Mouse (Mus musculus) E14TG2a.4 (cell line): ENCODE data around the gene Hsdl2.

ENCODE experiments used
- H3K27me3 ChIP-seq: 2 replicates; pipeline ENCODE4 v1.6.1; 2014; ENCODE audit warnings: low read length, control low read depth; ENCODE audit not compliant: insufficient read depth
- H3K36me3 ChIP-seq: 2 replicates; pipeline ENCODE4 v1.6.1; 2014; ENCODE audit warnings: low read length, control low read depth; ENCODE audit not compliant: insufficient read depth
- H3K4me1 ChIP-seq: replicated peaks from 2 replicates; pipeline ENCODE4 v1.6.1; 2014; ENCODE audit warnings: low read depth, low read length, control low read depth
- H3K4me3 ChIP-seq: replicated peaks from 2 replicates; pipeline ENCODE4 v1.5.1; 2014; ENCODE audit warnings: mild to moderate bottlenecking, low read length
- H3K9me3 ChIP-seq: 2 replicates; pipeline ENCODE4 v1.6.1; 2014; ENCODE audit warnings: low read length, control low read depth
- CTCF ChIP-seq: conservative IDR thresholded peaks from 2 replicates; pipeline ENCODE4 v1.5.1; 2014; ENCODE audit warnings: low read length
- NANOG ChIP-seq: IDR thresholded peaks from 2 replicates; pipeline ENCODE4 v1.6.1; 2014; ENCODE audit warnings: borderline replicate concordance, low read length, mixed read lengths
- POU5F1 ChIP-seq: IDR thresholded peaks from 2 replicates; pipeline ENCODE4 v1.6.1; 2014; ENCODE audit warnings: low read length, borderline replicate concordance

Hsdl2 gene

DNA sequence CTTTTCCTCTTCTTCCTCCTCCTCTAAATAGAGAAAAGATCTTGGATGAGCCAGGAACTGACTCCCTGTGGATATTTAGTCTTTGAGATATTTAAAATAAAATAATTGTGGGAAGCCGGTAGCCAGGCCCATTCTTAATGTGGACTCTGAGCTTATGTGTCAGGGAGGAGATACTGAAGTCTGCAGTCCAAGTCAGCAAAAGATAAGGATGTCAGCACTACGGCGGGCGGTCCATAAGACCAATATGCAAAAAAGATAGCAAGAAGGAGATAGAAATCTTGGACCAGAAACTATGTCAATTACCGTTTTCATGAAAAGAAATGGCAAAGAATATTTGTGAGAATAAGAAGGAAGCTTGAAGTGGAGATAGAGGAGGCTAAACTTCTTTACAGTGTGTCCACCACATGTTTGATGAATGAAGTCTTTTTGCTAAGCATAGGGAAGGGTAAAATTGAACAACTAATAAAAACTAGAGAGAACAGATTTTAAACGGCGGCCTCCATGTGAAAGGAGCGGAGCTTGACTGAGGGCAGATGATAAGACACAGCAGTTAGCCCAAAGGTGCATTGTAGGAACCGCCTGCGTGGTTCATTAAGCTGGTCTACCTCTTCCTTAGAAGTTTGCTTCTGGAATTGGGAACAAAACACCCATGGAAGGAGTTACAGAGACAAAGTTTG, 64.8 kb downstream of the Hsdl2 start:
- H3K4me1 ChIP-seq: no peaks in the 10 kb centered on the region; the same call in 1 of the 2 replicates
- no peak overlapping the region for H3K4me3 ChIP-seq
- H3K9me3 ChIP-seq: no peaks in the 10 kb centered on the region
- no peaks in the 10 kb centered on the region for H3K36me3 ChIP-seq
- TF ChIP-seq CTCF (no peak), NANOG (no peak), POU5F1 (no peak)
- no peaks in the 10 kb centered on the region for H3K27me3 ChIP-seq

DNA sequence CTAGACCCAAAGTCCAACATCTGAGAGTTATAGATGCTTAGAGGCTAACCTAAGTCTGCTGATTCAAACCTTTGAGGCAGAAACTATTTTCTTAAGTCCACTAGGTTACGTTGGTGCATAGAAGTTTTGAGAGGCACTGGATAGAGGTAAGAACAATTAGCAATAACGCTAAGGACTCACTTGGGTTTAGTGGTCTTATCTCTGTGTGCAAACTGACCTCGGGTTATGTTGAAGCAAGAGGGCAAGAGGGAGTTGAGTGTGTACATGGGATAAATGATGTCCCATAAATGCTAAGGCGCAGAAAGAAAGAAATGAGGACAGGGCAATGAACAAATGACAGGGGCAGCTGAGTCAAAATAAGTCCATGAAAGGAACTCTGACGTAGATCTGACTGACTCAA, 67.8 kb downstream of the Hsdl2 start:
- H3K9me3 ChIP-seq: no peaks in the 10 kb centered on the region
- no peak overlapping the region for H3K4me3 ChIP-seq
- no peaks in the 10 kb centered on the region for H3K36me3 ChIP-seq
- no peaks in the 10 kb centered on the region; the same call in 1 of the 2 replicates for H3K4me1 ChIP-seq
- TF ChIP-seq CTCF: no peak
- H3K27me3 ChIP-seq: no peaks in the 10 kb centered on the region

DNA sequence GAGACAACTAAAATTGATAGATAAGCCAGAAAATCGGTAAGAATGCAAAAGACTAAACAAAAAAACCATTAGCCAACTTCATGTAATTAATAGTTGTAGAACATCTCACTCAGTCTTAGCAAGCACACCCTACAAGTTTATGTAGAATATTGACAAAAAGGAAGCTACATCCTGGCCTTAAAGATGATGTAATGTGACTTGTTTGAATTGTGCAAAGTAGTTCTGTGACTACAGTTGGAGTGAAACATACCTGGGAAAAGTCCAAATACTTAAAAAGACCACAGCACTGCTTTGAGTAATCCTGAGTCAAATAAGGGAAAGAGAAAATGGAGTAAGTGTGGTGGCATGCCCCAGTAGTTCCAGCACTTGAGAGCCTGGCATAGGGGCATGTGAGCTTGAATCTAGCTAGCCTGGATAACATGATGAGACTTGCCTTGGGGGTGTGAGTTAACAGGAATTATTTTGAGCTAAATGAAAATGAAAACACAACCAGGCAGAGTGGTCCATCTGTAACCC, 70.9 kb downstream of the Hsdl2 start:
- Histone ChIP-seq H3K36me3 (no peaks in the 10 kb centered on the region), H3K4me1 (peaks cover 4% of the 10 kb centered on the region), H3K9me3 (no peaks in the 10 kb centered on the region), H3K27me3 (no peaks in the 10 kb centered on the region), H3K4me3 (no peak overlapping the region)
- no peak for TF ChIP-seq POU5F1
- no peak for TF ChIP-seq NANOG
- no peak for TF ChIP-seq CTCF

DNA sequence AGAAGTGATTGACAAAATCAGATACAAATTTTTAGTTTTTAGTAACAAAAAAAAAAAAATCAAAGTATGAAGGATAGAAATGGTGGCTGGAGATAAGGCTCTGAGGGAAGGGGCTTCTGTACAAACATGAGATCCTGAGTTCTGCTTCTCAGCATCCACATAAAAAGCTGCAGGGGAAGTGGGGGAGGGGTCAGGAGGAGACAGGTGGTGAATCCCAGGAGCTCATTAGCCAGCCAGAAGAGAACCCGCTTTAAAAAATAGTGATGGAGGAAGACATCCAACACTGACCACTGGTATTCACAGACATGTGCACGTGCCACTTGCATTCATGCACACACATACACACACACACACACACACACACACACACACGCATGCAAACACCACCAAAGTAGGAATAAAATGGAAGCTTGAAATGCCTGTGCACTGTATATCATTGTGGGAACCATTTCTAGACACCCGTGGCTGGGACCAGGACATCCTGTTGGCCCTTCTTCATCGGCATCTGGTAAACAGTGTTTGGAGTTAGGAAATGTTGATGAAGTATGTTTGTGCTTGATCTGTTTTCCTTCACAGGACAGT, 74.8 kb downstream of the Hsdl2 start:
- peaks cover 4% of the 10 kb centered on the region for H3K4me1 ChIP-seq
- H3K27me3 ChIP-seq: no peaks in the 10 kb centered on the region
- H3K4me3 ChIP-seq: no peak overlapping the region
- no peaks in the 10 kb centered on the region for H3K9me3 ChIP-seq
- no peaks in the 10 kb centered on the region for H3K36me3 ChIP-seq
- TF ChIP-seq NANOG (no peak), CTCF (no peak), POU5F1 (no peak)

DNA sequence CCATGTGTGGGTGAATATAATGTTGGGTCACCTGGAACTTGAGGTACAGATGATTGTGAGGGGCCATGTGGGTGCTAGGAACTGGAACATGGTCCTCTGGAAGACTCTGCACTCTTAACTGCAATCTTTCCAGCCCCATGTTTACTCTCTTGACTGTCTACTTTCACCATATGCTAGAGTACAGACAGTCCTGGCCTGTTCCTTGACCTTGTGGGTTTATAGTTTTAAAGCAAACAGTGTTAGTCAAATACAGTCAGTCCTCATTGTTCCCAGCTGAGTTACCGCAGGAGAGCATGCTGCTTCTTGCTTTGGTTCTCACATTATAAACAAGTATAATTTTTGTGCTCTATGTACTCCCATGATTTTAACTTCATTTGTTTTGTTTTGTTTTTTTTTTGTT, 80.8 kb downstream of the Hsdl2 start:
- peaks cover 5% of the 10 kb centered on the region; the same call in 1 of the 2 replicates for H3K4me1 ChIP-seq
- H3K27me3 ChIP-seq: no peaks in the 10 kb centered on the region
- TF ChIP-seq NANOG (no peak), POU5F1 (no peak), CTCF (no peak)

DNA sequence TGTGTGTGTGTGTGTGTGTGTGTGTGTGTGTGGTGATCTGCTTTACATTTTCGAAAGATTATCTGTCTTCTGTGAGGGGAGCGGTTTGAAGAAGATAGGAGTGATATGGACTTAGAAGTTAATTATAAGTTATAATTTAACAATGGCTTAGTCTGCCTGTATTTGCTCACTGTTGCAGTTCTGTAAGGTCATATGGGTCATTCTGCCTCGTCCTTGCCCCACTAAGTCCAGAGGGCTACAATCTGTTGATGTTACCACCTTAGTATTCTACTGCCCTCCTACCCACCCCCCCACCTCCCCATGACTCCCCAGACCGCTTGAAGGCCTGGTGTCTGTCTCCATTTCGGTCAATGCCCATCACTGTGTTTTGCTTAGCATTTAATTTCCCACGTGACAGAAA, 82.1 kb downstream of the Hsdl2 start:
- TF ChIP-seq CTCF: no peak
- TF ChIP-seq POU5F1: no peak
- no peak for TF ChIP-seq NANOG
- Histone ChIP-seq H3K36me3 (0 out of 2 replicates have a peak, but pooled peaks cover 4% of the 10 kb centered on the region), H3K27me3 (no peaks in the 10 kb centered on the region), H3K9me3 (no peaks in the 10 kb centered on the region; the same call in 1 of the 2 replicates), H3K4me1 (peaks cover 5% of the 10 kb centered on the region; the same call in 1 of the 2 replicates), H3K4me3 (no peak overlapping the region)

More for the DNA sequence above, 80.8 kb downstream of the Hsdl2 start:
- Histone ChIP-seq H3K36me3 (0 out of 2 replicates have a peak, but pooled peaks cover 4% of the 10 kb centered on the region), H3K4me3 (no peak overlapping the region), H3K9me3 (no peaks in the 10 kb centered on the region; the same call in 1 of the 2 replicates)

DNA sequence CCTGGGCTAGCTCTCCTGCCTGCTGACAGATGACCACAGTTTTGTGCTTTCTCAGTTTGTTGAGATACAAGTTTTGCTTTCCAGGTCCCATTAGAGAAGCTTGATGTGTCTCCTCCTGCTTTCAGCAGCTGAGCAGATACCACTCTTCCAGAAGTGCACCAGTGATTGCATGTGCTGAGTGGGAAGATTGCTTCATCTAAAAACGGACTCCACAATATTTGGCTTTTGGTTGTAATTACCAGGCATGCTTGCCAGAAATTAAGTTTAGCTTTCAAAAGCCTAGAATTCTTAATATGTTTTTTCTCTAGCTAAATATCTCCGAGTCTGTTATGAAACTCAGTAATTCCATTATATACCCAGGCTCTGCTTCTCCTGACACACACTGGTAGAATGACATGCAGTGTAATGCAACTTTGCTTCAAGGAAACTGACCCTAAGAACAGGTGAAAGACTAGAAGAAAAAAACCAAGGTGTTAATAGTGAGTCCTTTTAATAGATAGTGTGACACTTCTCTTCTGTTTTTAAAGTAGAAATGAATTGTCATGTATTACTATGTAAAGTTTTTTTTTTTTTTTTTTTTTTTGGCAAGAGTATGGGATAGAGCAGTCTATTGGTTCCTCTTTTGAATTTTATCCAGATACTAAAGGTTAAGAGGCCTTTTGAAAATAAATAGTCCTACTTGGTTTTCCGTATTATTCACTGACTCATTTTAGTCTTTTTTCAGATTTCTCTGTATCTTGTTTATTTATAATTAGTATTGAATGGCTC, 85.4 kb downstream of the Hsdl2 start:
- no peak for TF ChIP-seq POU5F1
- no peak for TF ChIP-seq CTCF
- TF ChIP-seq NANOG: no peak
- H3K27me3 ChIP-seq: no peaks in the 10 kb centered on the region
- H3K4me3 ChIP-seq: no peak overlapping the region

DNA sequence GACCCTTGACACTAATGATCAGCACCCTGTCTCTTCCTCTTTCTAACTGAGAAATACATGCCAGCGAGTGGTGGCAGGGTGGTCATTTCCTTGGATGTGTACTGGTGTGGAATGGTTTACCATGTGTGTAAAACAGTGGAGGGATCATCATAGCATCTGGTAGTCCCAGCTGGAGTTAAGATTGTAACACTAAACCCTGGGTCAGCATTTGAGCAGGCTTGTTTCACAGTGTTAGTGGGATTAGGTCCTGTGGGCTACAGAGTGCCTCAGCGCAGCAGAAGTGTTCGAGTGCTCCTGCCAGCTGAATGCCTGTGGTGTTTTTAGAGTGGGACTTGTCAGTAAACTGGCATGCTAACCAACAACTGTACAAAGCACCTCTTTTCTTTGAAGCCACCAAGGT, 86.7 kb downstream of the Hsdl2 start:
- TF ChIP-seq POU5F1 (no peak), CTCF (no peak), NANOG (no peak)
- Histone ChIP-seq H3K4me1 (peaks cover 1% of the 10 kb centered on the region; the same call in 1 of the 2 replicates), H3K27me3 (no peaks in the 10 kb centered on the region), H3K4me3 (no peak overlapping the region), H3K36me3 (no peaks in the 10 kb centered on the region), H3K9me3 (no peaks in the 10 kb centered on the region; the same call in 1 of the 2 replicates)

More for the DNA sequence above, 85.4 kb downstream of the Hsdl2 start:
- Histone ChIP-seq H3K9me3 (no peaks in the 10 kb centered on the region; the same call in 1 of the 2 replicates), H3K36me3 (no peaks in the 10 kb centered on the region), H3K4me1 (peaks cover 5% of the 10 kb centered on the region; the same call in 1 of the 2 replicates)
